Mouse (Mus musculus): ENCODE measurements at regions not wholly inside any gene's neighbourhood (a gene's known extent, or its start where the extent isn't known, plus 50 kb on each side); places are given as distances from the start of the nearest gene placed in this dataset.

- no peaks in the 10 kb centered on the region for H3K9me3 ChIP-seq (replicated peaks; ENCODE audit: control insufficient read depth, low read length)
Measured at GRCm38 (mm10) chr1:42777416-42777815, 73.6 kb upstream of the Mrps9 start.

GRCm38 (mm10) chr1:42779761-42780160 lies 71.3 kb upstream of the Mrps9 start:
- Histone ChIP-seq H3K9ac (ENCODE audit: low read length) (no peak overlapping the region), H3K27me3 (ENCODE audit: control insufficient read depth, insufficient read depth, low read length) (0 out of 2 replicates have a peak, but pooled peaks cover 3% of the 10 kb centered on the region), H3K9me3 (replicated peaks; ENCODE audit: control insufficient read depth, low read length) (no peaks in the 10 kb centered on the region), H3K4me2 (ENCODE audit: low read depth, low read length) (no peak overlapping the region), H3K4me1 (ENCODE audit: control insufficient read depth, insufficient read depth, low read length) (no peaks in the 10 kb centered on the region), H3K4me3 (replicated peaks; ENCODE audit: low read length) (no peak overlapping the region), H3K27ac (ENCODE audit: low read length) (no peak overlapping the region), H3K36me3 (ENCODE audit: control insufficient read depth, insufficient read depth, low read length) (no peaks in the 10 kb centered on the region)
- ATAC-seq (ENCODE audit: insufficient read depth, low FRiP score) = no peak
- 43% methylated on average over 5 of the region's 5 CpGs for WGBS

More at GRCm38 (mm10) chr1:42777416-42777815, 73.6 kb upstream of the Mrps9 start:
- 0 out of 2 replicates have a peak, but pooled peaks cover 3% of the 10 kb centered on the region for H3K27me3 ChIP-seq (ENCODE audit: control insufficient read depth, insufficient read depth, low read length)
- no peaks in the 10 kb centered on the region for H3K4me1 ChIP-seq (ENCODE audit: control insufficient read depth, insufficient read depth, low read length)
- H3K4me3 ChIP-seq (replicated peaks; ENCODE audit: low read length) = no peak overlapping the region
- ATAC-seq (ENCODE audit: insufficient read depth, low FRiP score) = no peak
- no peaks in the 10 kb centered on the region for H3K36me3 ChIP-seq (ENCODE audit: control insufficient read depth, insufficient read depth, low read length)
- H3K9ac ChIP-seq (ENCODE audit: low read length) = no peak overlapping the region
- no peak overlapping the region for H3K27ac ChIP-seq (ENCODE audit: low read length)
- 90% methylated on average over 1 of the region's 1 CpGs for WGBS
- H3K4me2 ChIP-seq (ENCODE audit: low read depth, low read length) = no peak overlapping the region

GRCm38 (mm10) chr1:42780266-42780665 lies 70.8 kb upstream of the Mrps9 start:
- H3K4me1 ChIP-seq (ENCODE audit: control insufficient read depth, insufficient read depth, low read length) = no peaks in the 10 kb centered on the region
- no peaks in the 10 kb centered on the region for H3K36me3 ChIP-seq (ENCODE audit: control insufficient read depth, insufficient read depth, low read length)
- H3K27ac ChIP-seq (ENCODE audit: low read length) = no peak overlapping the region
- no peak overlapping the region for H3K4me2 ChIP-seq (ENCODE audit: low read depth, low read length)
- H3K9me3 ChIP-seq (replicated peaks; ENCODE audit: control insufficient read depth, low read length) = no peaks in the 10 kb centered on the region
- 0 out of 2 replicates have a peak, but pooled peaks cover 3% of the 10 kb centered on the region for H3K27me3 ChIP-seq (ENCODE audit: control insufficient read depth, insufficient read depth, low read length)
- no peak overlapping the region for H3K9ac ChIP-seq (ENCODE audit: low read length)
- WGBS = 70% methylated on average over 15 of the region's 15 CpGs
- no peak overlapping the region for H3K4me3 ChIP-seq (replicated peaks; ENCODE audit: low read length)
- no peak for ATAC-seq (ENCODE audit: insufficient read depth, low FRiP score)

- WGBS = 58% methylated on average over 8 of the region's 8 CpGs
- Histone ChIP-seq H3K4me3 (replicated peaks; ENCODE audit: low read length) (no peak overlapping the region), H3K9ac (ENCODE audit: low read length) (no peak overlapping the region), H3K4me2 (ENCODE audit: low read depth, low read length) (no peak overlapping the region), H3K27me3 (ENCODE audit: control insufficient read depth, insufficient read depth, low read length) (0 out of 2 replicates have a peak, but pooled peaks cover 3% of the 10 kb centered on the region), H3K36me3 (ENCODE audit: control insufficient read depth, insufficient read depth, low read length) (no peaks in the 10 kb centered on the region), H3K27ac (ENCODE audit: low read length) (no peak overlapping the region), H3K4me1 (ENCODE audit: control insufficient read depth, insufficient read depth, low read length) (no peaks in the 10 kb centered on the region), H3K9me3 (replicated peaks; ENCODE audit: control insufficient read depth, low read length) (no peaks in the 10 kb centered on the region)
- no peak for ATAC-seq (ENCODE audit: insufficient read depth, low FRiP score)
Measured at GRCm38 (mm10) chr1:42781533-42781932, 69.5 kb upstream of the Mrps9 start.

- WGBS = 80% methylated on average over 7 of the region's 7 CpGs
- no peak for ATAC-seq (ENCODE audit: insufficient read depth, low FRiP score)
- no peak overlapping the region for H3K4me3 ChIP-seq (replicated peaks; ENCODE audit: low read length)
- H3K9ac ChIP-seq (ENCODE audit: low read length) = no peak overlapping the region
- no peaks in the 10 kb centered on the region for H3K9me3 ChIP-seq (replicated peaks; ENCODE audit: control insufficient read depth, low read length)
- H3K36me3 ChIP-seq (ENCODE audit: control insufficient read depth, insufficient read depth, low read length) = no peaks in the 10 kb centered on the region
- H3K4me1 ChIP-seq (ENCODE audit: control insufficient read depth, insufficient read depth, low read length) = no peaks in the 10 kb centered on the region
- H3K27ac ChIP-seq (ENCODE audit: low read length) = no peak overlapping the region
- 0 out of 2 replicates have a peak, but pooled peaks cover 3% of the 10 kb centered on the region for H3K27me3 ChIP-seq (ENCODE audit: control insufficient read depth, insufficient read depth, low read length)
- H3K4me2 ChIP-seq (ENCODE audit: low read depth, low read length) = no peak overlapping the region
Measured at GRCm38 (mm10) chr1:42783072-42783672, 67.9 kb upstream of the Mrps9 start.

GRCm38 (mm10) chr1:42787240-42787639 lies 63.8 kb upstream of the Mrps9 start:
- Histone ChIP-seq H3K36me3 (ENCODE audit: control insufficient read depth, insufficient read depth, low read length) (no peaks in the 10 kb centered on the region), H3K27me3 (ENCODE audit: control insufficient read depth, insufficient read depth, low read length) (no peaks in the 10 kb centered on the region), H3K4me1 (ENCODE audit: control insufficient read depth, insufficient read depth, low read length) (no peaks in the 10 kb centered on the region), H3K27ac (ENCODE audit: low read length) (no peak overlapping the region), H3K9me3 (replicated peaks; ENCODE audit: control insufficient read depth, low read length) (no peaks in the 10 kb centered on the region), H3K9ac (ENCODE audit: low read length) (no peak overlapping the region), H3K4me2 (ENCODE audit: low read depth, low read length) (no peak overlapping the region), H3K4me3 (replicated peaks; ENCODE audit: low read length) (no peak overlapping the region)
- WGBS = 52% methylated on average over 7 of the region's 7 CpGs
- no peak for ATAC-seq (ENCODE audit: insufficient read depth, low FRiP score)

- H3K4me1 ChIP-seq (ENCODE audit: control insufficient read depth, insufficient read depth, low read length) = no peaks in the 10 kb centered on the region
- no peaks in the 10 kb centered on the region for H3K36me3 ChIP-seq (ENCODE audit: control insufficient read depth, insufficient read depth, low read length)
- H3K9ac ChIP-seq (ENCODE audit: low read length) = no peak overlapping the region
- H3K4me3 ChIP-seq (replicated peaks; ENCODE audit: low read length) = no peak overlapping the region
- 70% methylated on average over 6 of the region's 6 CpGs for WGBS
- no peaks in the 10 kb centered on the region for H3K27me3 ChIP-seq (ENCODE audit: control insufficient read depth, insufficient read depth, low read length)
- no peak overlapping the region for H3K27ac ChIP-seq (ENCODE audit: low read length)
- no peaks in the 10 kb centered on the region for H3K9me3 ChIP-seq (replicated peaks; ENCODE audit: control insufficient read depth, low read length)
- ATAC-seq (ENCODE audit: insufficient read depth, low FRiP score) = no peak
- no peak overlapping the region for H3K4me2 ChIP-seq (ENCODE audit: low read depth, low read length)
Measured at GRCm38 (mm10) chr1:42788413-42788812, 62.6 kb upstream of the Mrps9 start.
